Mouse (Mus musculus) testis, adult 2 months (tissue): Measurements from ENCODE around the gene Kcnt2. TPM values are rescaled to one million over a fixed set of nuclear protein-coding genes. Genes with fewer than 3 reads are reported as not detected.

Experiments used
- H3K27ac ChIP-seq: fragments of 200-500 bp; 2 replicates; pipeline ENCODE4 v1.5.1; 2012; ENCODE audit warnings: low read depth, low read length; ENCODE audit not compliant: control insufficient read depth, insufficient read depth
- H3K27me3 ChIP-seq: fragments of 200-500 bp; 2 replicates; pipeline ENCODE4 v1.6.1; 2012; ENCODE audit warnings: mild to moderate bottlenecking, low read length, moderate library complexity; ENCODE audit not compliant: control insufficient read depth, insufficient read depth
- H3K36me3 ChIP-seq: fragments of 200-500 bp; 2 replicates; pipeline ENCODE4 v1.6.1; 2012; ENCODE audit warnings: mild to moderate bottlenecking, low read length; ENCODE audit not compliant: control insufficient read depth, insufficient read depth
- H3K4me1 ChIP-seq: fragments of 200-500 bp; 2 replicates; pipeline ENCODE4 v1.6.1; 2012; ENCODE audit warnings: low read length; ENCODE audit not compliant: control insufficient read depth, insufficient read depth
- H3K4me3 ChIP-seq: fragments of 200-500 bp; 2 replicates; pipeline ENCODE4 v1.5.1; 2012; ENCODE audit warnings: low read depth, mild to moderate bottlenecking, low read length, moderate library complexity, mixed read lengths; ENCODE audit not compliant: control insufficient read depth
- CTCF ChIP-seq: fragments of 200-500 bp; IDR thresholded peaks from 2 replicates; pipeline ENCODE4 v1.5.1; 2012; ENCODE audit warnings: low read depth, mild to moderate bottlenecking, inconsistent platforms, low read length, moderate library complexity; ENCODE audit not compliant: control insufficient read depth, insufficient read depth, insufficient replicate concordance
- POLR2A ChIP-seq: fragments of 200-500 bp; IDR thresholded peaks from 2 replicates; pipeline ENCODE4 v1.6.1; 2012; ENCODE audit warnings: low read depth, mild to moderate bottlenecking, inconsistent platforms, low read length, moderate library complexity; ENCODE audit not compliant: control insufficient read depth
- polyA plus RNA-seq: library from polyadenylated mRNA; depleted of rRNA; stranded (reverse); fragments of >200 nt; gene quantifications from 2 replicates; pipeline ENCODE4 v1.2.3, GENCODE M21; 2012

Kcnt2 gene
- polyA plus RNA-seq, 1 experiment = 0.06 TPM

DNA sequence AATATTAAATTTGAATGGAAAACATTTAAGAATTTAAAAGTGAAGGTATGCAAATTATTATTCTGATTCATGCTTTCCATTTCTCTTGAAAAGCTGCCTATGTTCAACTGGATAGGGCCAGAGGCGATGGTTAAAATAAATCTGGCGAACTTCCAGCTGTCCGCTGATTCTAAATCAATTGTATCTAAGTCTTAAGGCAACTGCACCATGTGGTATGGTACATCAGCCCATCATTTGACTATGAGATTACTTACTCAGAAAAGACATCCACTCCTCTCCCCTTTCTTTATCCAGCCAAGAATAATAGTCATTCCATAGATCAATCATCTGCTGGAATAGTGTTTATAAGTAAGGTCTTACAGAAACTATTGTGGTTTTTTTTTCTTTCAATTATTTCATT, 205.5 kb downstream of the Kcnt2 start:
- Histone ChIP-seq H3K36me3 (no peaks in the 10 kb centered on the region), H3K27me3 (no peaks in the 10 kb centered on the region), H3K4me3 (no peak overlapping the region), H3K27ac (no peak overlapping the region), H3K4me1 (no peaks in the 10 kb centered on the region)
- TF ChIP-seq CTCF (no peak), POLR2A (no peak)

- H3K36me3 ChIP-seq = no peaks in the 10 kb centered on the region
- no peak for TF ChIP-seq CTCF
- no peak for TF ChIP-seq POLR2A
Observed at GRCm38 (mm10) chr1:140451924-140452323, 206.0 kb downstream of the Kcnt2 start.

DNA sequence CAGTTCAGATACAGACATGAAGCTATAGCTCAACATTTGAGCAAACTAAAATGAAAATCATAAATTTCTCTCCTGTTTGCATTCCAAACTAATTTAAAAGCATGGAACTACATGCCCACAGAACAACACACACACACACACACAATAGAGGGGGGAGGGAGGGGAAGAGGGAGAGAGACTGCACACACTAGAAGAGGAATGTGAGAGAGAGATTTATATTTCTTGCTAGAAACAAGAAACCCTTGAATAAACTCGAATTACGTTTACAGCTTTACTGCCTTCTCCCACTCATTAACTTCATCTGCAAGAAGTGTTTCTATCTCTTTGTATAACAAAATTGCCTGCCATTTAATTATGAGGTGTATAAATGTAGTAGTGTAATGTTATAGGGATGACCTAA, 209.9 kb downstream of the Kcnt2 start:
- Histone ChIP-seq H3K4me3 (no peak overlapping the region), H3K27ac (no peak overlapping the region), H3K27me3 (no peaks in the 10 kb centered on the region), H3K4me1 (no peaks in the 10 kb centered on the region), H3K36me3 (no peaks in the 10 kb centered on the region)
- no peak for TF ChIP-seq POLR2A
- TF ChIP-seq CTCF = no peak

More at GRCm38 (mm10) chr1:140451924-140452323, 206.0 kb downstream of the Kcnt2 start:
- Histone ChIP-seq H3K27me3 (no peaks in the 10 kb centered on the region), H3K27ac (no peak overlapping the region), H3K4me3 (no peak overlapping the region), H3K4me1 (no peaks in the 10 kb centered on the region)

DNA sequence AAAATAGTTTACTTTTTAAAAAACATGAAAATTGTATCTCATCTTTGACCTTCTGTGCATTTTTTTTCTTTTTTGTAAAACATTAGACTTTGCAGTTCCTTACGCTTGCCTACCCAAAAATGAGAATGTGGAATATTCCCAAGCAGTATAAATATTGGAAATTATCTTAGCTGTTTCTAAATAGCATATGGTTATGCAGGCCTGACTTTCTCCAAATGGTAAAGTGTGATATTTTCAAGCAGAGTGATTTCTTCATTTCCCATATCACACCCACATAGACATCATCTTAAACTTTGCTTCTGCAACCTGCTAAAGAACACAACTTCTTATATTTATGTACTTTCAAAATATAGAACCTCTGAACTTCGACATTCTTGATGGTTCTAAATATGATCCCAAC, 210.9 kb downstream of the Kcnt2 start:
- H3K4me3 ChIP-seq = no peak overlapping the region
- H3K4me1 ChIP-seq = no peaks in the 10 kb centered on the region
- H3K36me3 ChIP-seq = no peaks in the 10 kb centered on the region
- TF ChIP-seq POLR2A (no peak), CTCF (no peak)
- no peaks in the 10 kb centered on the region for H3K27me3 ChIP-seq
- no peak overlapping the region for H3K27ac ChIP-seq

- Histone ChIP-seq H3K4me3 (no peak overlapping the region), H3K27ac (no peak overlapping the region), H3K4me1 (no peaks in the 10 kb centered on the region), H3K27me3 (no peaks in the 10 kb centered on the region), H3K36me3 (no peaks in the 10 kb centered on the region)
- TF ChIP-seq POLR2A (no peak), CTCF (no peak)
Observed at GRCm38 (mm10) chr1:140468315-140468714, 222.4 kb downstream of the Kcnt2 start.

DNA sequence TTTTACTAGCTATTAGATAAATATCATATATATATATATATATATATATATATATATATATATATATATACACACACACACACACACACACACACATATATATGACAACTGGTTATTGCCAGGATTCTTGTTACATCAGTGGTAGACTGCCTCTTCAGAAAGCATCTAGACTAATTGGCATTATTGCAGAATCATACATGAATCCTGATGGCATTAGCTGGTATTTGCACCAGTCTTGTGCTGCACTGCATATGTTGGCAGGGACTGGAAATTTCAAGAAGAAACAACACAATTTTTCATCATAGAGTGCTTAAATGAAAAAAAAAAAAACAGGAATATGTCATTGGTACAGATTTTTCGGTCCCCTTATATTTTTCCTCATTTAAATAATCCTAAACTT, 223.6 kb downstream of the Kcnt2 start:
- no peaks in the 10 kb centered on the region for H3K4me1 ChIP-seq
- TF ChIP-seq CTCF (no peak), POLR2A (no peak)
- H3K27me3 ChIP-seq = no peaks in the 10 kb centered on the region
- no peak overlapping the region for H3K4me3 ChIP-seq
- H3K27ac ChIP-seq = no peak overlapping the region
- H3K36me3 ChIP-seq = no peaks in the 10 kb centered on the region

- no peaks in the 10 kb centered on the region for H3K4me1 ChIP-seq
- H3K27ac ChIP-seq = no peak overlapping the region
- TF ChIP-seq CTCF (no peak), POLR2A (no peak)
- no peak overlapping the region for H3K4me3 ChIP-seq
- no peaks in the 10 kb centered on the region for H3K36me3 ChIP-seq
- H3K27me3 ChIP-seq = no peaks in the 10 kb centered on the region
Observed at GRCm38 (mm10) chr1:140476921-140477320, 231.0 kb downstream of the Kcnt2 start.

- TF ChIP-seq CTCF = no peak
- no peak for TF ChIP-seq POLR2A
- Histone ChIP-seq H3K27me3 (no peaks in the 10 kb centered on the region), H3K36me3 (no peaks in the 10 kb centered on the region), H3K4me3 (no peak overlapping the region), H3K4me1 (no peaks in the 10 kb centered on the region), H3K27ac (no peak overlapping the region)
Observed at GRCm38 (mm10) chr1:140484016-140484415, 238.1 kb downstream of the Kcnt2 start.
